Mouse (Mus musculus): Measurements from ENCODE around the gene Pus1.

DNA sequence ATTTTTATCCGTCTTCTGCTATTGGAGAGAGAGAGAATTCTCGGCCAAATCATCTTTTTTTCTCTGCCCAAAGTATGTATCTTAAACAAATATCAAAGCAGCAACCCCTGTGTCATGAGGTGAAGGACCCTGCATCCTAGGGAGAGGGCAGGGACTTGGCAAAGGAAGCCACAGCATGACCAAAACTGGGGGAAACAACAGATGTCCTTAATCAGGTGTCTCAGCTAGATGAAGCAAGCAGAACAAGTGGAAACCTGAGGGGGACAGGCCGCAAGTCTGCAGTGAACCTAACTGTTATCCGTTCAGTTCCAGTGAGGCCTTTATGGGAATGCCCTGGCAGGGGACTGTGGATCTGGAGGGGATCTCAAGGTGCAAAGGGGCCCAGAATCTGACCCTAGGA, 27.0 kb upstream of the Pus1 start:
- TF ChIP-seq CTCF (IDR thresholded peaks at IDR 0.05; ENCODE audit: extremely low read depth, insufficient read depth, low read length) (no peak), POLR2A (IDR thresholded peaks at IDR 0.05; ENCODE audit: extremely low read depth, insufficient read depth, low read length) (no peak)
